Mouse (Mus musculus) heart, adult 11 months (tissue): ENCODE data around the gene Dpm1.

Source experiments
- DNase-seq: peaks from one replicate; pipeline ENCODE4 v3.0.0; 2022

Gene Dpm1

GRCm38 (mm10) chr2:168161514-168161971 lies 68.8 kb downstream of the Dpm1 start:
- no peak for DNase-seq

GRCm38 (mm10) chr2:168160370-168160930 lies 69.9 kb downstream of the Dpm1 start:
- no peak for DNase-seq
